Mouse (Mus musculus): ENCODE results near the gene Bhlhe40. TPM values are rescaled to one million over a fixed set of nuclear protein-coding genes. Genes with fewer than 3 reads are reported as not detected.

Bhlhe40 gene
- polyA plus RNA-seq, 1 experiment = 0.17 TPM

DNA sequence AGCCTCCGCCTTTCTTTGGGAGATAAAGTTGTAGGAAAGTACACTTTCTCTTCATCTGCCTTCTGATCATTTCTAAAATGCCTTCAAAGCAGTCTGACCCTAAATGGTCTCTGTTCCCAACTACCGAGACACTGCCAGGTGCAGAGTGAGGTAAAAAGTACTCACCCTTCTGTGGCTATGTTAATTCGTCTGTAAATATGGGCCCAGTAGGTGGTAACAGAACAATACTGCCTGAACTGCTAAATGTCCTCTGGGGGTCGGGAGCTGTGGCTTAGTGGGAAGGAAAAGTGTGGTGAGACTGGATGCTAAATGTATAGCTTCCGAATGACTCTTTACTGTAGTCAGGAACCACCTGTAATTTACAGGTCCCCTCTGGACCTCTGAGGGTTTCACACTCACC is 16.1 kb upstream of the Bhlhe40 start:
- no peak overlapping the region for H3K4me3 ChIP-seq (replicated peaks)
- H3K36me3 ChIP-seq (ENCODE audit: control insufficient read depth) = no peaks in the 10 kb centered on the region
- H3K27me3 ChIP-seq (ENCODE audit: control insufficient read depth) = no peaks in the 10 kb centered on the region
- H3K4me1 ChIP-seq (ENCODE audit: control insufficient read depth) = no peaks in the 10 kb centered on the region
- no peak for TF ChIP-seq TAL1 (IDR thresholded peaks at IDR 0.05; ENCODE audit: low read length)
- no peaks in the 10 kb centered on the region for H3K9me3 ChIP-seq (ENCODE audit: control insufficient read depth, low read length)

DNA sequence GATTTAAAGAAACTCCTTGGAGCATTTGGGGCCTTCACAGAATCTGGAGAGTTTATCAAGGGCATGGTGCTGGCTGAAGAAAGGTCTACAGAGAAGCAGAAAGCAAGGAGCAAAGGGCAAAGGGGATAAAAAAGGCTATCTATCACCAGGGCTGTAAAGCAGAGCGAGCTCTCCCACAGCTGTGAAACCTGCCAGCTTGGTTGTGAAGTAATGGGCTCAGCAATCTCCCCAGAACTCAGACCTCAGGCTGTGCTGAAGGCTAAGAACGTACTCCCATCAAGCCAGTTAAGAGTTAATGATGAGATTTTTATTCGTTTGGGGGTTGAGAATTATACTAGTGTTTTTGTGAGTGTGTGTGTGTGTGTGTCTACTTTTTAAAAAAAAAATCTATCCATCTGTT is 13.3 kb upstream of the Bhlhe40 start:
- Histone ChIP-seq H3K36me3 (ENCODE audit: control insufficient read depth) (no peaks in the 10 kb centered on the region), H3K4me1 (ENCODE audit: control insufficient read depth) (no peaks in the 10 kb centered on the region), H3K4me3 (replicated peaks) (no peak overlapping the region), H3K27me3 (ENCODE audit: control insufficient read depth) (no peaks in the 10 kb centered on the region), H3K9me3 (ENCODE audit: control insufficient read depth, low read length) (no peaks in the 10 kb centered on the region)
- TF ChIP-seq TAL1 (IDR thresholded peaks at IDR 0.05; ENCODE audit: low read length) = no peak
- TF ChIP-seq GATA1 (IDR thresholded peaks at IDR 0.05; ENCODE audit: low read length) = no peak

DNA sequence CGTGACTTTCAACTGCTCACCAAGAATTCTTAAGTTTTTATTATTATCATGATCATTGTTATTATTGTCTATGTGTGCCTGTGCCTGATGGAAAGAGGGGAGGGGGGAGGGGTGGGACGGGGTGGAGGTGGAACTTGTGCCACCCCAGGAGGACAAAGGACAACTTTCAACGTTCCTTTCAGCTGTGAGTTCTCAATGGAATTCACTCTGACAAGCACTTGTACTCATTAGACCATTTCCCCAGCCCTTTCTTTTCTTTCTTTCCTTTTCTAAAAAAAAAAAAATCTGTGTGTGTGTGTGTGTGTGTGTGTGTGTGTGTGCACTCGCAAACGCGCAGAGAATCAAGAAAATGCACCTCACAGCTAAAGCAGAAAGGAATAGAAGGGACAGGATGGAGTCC is 12.4 kb upstream of the Bhlhe40 start:
- Histone ChIP-seq H3K27me3 (ENCODE audit: control insufficient read depth) (no peaks in the 10 kb centered on the region), H3K9me3 (ENCODE audit: control insufficient read depth, low read length) (no peaks in the 10 kb centered on the region), H3K4me1 (ENCODE audit: control insufficient read depth) (no peaks in the 10 kb centered on the region), H3K36me3 (ENCODE audit: control insufficient read depth) (no peaks in the 10 kb centered on the region), H3K4me3 (replicated peaks) (no peak overlapping the region)
- TF ChIP-seq GATA1 (IDR thresholded peaks at IDR 0.05; ENCODE audit: low read length) = no peak
- TF ChIP-seq TAL1 (IDR thresholded peaks at IDR 0.05; ENCODE audit: low read length) = no peak

DNA sequence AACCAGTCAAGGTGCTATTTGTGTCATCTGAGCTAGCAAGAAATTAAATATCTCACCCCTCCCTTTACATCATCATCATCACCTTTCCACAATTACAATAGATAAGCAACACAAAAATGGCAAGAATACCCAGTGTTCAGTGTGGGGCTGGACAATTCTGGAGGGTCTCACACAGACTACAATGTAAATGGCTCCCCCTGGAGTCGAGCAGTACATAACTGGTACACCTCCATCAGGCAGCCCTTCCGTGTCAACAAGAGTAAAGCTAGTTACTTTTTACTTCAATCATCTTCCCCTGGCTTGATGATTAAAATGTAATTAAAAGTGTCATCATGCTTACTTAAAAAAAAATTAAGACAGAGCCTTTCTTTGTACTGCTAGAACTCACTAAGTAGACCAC is 4.6 kb upstream of the Bhlhe40 start:
- no peaks in the 10 kb centered on the region for H3K9me3 ChIP-seq (ENCODE audit: control insufficient read depth, low read length)
- peaks cover 2% of the 10 kb centered on the region; the same call in 1 of the 2 replicates for H3K4me1 ChIP-seq (ENCODE audit: control insufficient read depth)
- TF ChIP-seq TAL1 (IDR thresholded peaks at IDR 0.05; ENCODE audit: low read length) (no peak), GATA1 (IDR thresholded peaks at IDR 0.05; ENCODE audit: low read length) (no peak)
- H3K4me3 ChIP-seq (replicated peaks) = no peak overlapping the region
- no peaks in the 10 kb centered on the region for H3K36me3 ChIP-seq (ENCODE audit: control insufficient read depth)
- H3K27me3 ChIP-seq (ENCODE audit: control insufficient read depth) = peaks cover 39% of the 10 kb centered on the region

DNA sequence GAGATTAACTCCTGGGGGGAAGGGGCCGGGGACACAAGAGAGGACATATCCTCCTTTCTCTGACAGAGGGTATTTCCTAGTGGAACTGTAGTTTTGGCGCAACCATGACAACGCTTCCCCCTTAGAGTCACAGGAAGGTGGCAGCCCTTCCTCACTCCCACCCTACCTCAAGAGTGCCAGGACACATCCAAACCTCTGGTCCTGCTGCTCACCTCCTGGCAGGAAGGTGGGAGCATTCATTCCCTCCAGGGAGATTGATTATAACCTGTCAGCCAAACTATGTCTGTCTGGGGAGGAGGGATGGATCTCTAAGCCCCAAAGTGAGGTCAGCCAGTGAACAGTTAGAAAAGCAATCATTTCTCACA is 2.4 kb upstream of the Bhlhe40 start:
- Histone ChIP-seq H3K27me3 (ENCODE audit: control insufficient read depth) (peaks cover 47% of the 10 kb centered on the region), H3K9me3 (ENCODE audit: control insufficient read depth, low read length) (no peaks in the 10 kb centered on the region), H3K4me3 (replicated peaks) (no peak overlapping the region), H3K36me3 (ENCODE audit: control insufficient read depth) (no peaks in the 10 kb centered on the region), H3K4me1 (ENCODE audit: control insufficient read depth) (peaks cover 2% of the 10 kb centered on the region; the same call in 1 of the 2 replicates)
- no peak for TF ChIP-seq GATA1 (IDR thresholded peaks at IDR 0.05; ENCODE audit: low read length)
- no peak for TF ChIP-seq TAL1 (IDR thresholded peaks at IDR 0.05; ENCODE audit: low read length)

DNA sequence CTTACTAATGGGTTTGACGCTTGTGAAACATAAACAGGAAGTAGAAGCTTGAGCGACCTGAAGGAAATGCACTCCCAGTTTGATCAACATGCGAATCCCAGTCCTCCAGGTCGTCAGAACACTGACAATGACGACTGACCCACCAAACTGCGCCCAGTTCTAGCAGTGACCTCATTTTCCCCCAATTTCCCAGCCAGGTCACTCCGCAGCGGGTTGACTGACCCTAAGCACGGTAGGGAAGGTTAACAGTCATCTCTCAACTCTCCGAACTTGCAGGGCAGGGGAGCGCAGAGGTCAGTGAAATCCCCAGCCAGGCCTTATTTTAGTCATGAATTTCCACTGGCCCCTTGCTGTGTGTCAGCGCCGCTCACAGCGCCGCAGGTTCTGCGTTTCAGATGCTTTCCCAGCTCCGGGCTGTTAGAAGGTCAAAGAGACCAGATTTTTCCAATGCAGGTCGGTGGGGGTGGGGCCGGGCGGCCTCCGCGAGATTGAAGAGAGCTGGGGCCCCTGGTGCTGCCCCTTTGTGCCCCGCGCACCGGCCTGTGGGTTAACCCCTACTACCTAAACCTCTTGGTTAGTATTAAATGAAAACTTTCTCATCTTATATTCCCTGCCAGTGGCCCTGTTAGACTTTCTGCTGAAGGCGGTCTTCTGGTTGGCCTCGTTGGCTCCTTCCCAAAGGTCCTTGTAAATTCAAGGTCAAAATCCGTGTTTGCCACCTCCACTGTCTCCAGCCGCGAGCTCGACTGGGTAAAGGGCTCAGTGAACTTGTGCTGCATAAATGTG is 1.8 kb upstream of the Bhlhe40 start:
- Histone ChIP-seq H3K36me3 (ENCODE audit: control insufficient read depth) (no peaks in the 10 kb centered on the region), H3K4me1 (ENCODE audit: control insufficient read depth) (peaks cover 2% of the 10 kb centered on the region; the same call in 1 of the 2 replicates), H3K9me3 (ENCODE audit: control insufficient read depth, low read length) (no peaks in the 10 kb centered on the region), H3K4me3 (replicated peaks) (no peak overlapping the region), H3K27me3 (ENCODE audit: control insufficient read depth) (peaks cover 47% of the 10 kb centered on the region)
- no peak for TF ChIP-seq GATA1 (IDR thresholded peaks at IDR 0.05; ENCODE audit: low read length)
- no peak for TF ChIP-seq TAL1 (IDR thresholded peaks at IDR 0.05; ENCODE audit: low read length)

DNA sequence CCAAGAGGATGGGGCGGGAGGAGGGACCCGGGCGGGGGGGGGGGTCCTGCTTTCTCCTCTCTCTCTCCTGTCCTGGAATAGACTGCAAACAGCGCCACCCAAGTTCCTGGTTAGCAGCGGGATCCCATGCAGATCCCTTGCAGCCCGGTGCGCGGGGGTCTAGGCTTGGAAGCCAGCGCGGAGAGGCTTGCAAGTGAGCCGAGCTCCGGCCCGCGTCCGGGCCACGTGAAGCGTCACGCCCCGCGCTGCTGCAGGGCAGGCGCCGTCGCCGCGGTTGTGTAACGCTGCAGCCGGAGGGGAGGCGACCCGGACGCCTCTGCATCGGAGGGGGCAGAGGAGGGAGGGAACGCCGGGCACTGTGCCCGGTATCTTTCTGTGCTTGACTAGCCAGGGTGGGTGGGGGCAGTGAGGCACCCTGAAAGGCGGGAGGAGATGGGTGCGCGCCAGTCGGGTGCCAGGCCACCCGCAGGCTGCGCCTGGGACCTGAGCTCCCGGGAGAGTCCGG is 1.2 kb upstream of the Bhlhe40 start:
- H3K4me3 ChIP-seq (replicated peaks) = peak overlapping the region; percentile 39
- H3K36me3 ChIP-seq (ENCODE audit: control insufficient read depth) = no peaks in the 10 kb centered on the region
- peaks cover 2% of the 10 kb centered on the region; the same call in 1 of the 2 replicates for H3K4me1 ChIP-seq (ENCODE audit: control insufficient read depth)
- peaks cover 47% of the 10 kb centered on the region for H3K27me3 ChIP-seq (ENCODE audit: control insufficient read depth)
- H3K9me3 ChIP-seq (ENCODE audit: control insufficient read depth, low read length) = no peaks in the 10 kb centered on the region
- no peak for TF ChIP-seq GATA1 (IDR thresholded peaks at IDR 0.05; ENCODE audit: low read length)
- no peak for TF ChIP-seq TAL1 (IDR thresholded peaks at IDR 0.05; ENCODE audit: low read length)

DNA sequence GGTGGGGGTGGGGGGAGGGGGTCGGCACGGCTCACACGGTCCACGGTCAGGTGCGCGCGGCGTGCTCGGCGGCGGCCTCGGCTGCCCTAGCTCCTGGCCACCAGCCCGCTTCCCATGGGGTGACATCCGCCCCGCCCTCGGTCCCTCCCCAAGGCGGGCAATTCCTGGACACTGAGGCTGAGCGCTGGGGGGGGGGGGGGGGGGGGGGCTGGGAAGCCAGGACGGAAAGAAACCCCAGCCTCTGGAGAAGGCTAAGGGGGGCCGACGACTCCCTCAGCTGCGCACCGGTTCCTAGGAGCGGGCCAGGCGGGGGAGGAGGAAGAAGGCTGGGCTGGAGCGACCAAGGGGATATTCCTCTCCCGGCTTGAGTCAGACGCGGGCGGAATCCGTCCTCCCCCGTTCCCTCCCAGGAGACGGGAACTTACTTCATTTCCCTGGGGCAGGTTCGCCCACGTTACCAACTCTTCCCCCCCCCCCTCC is 663 bp upstream of the Bhlhe40 start:
- Histone ChIP-seq H3K27me3 (ENCODE audit: control insufficient read depth) (peaks cover 47% of the 10 kb centered on the region), H3K4me3 (replicated peaks) (peak overlapping the region; percentile 33), H3K9me3 (ENCODE audit: control insufficient read depth, low read length) (no peaks in the 10 kb centered on the region), H3K4me1 (ENCODE audit: control insufficient read depth) (peaks cover 2% of the 10 kb centered on the region; the same call in 1 of the 2 replicates), H3K36me3 (ENCODE audit: control insufficient read depth) (no peaks in the 10 kb centered on the region; the same call in 1 of the 2 replicates)
- no peak for TF ChIP-seq GATA1 (IDR thresholded peaks at IDR 0.05; ENCODE audit: low read length)
- TF ChIP-seq TAL1 (IDR thresholded peaks at IDR 0.05; ENCODE audit: low read length) = no peak

DNA sequence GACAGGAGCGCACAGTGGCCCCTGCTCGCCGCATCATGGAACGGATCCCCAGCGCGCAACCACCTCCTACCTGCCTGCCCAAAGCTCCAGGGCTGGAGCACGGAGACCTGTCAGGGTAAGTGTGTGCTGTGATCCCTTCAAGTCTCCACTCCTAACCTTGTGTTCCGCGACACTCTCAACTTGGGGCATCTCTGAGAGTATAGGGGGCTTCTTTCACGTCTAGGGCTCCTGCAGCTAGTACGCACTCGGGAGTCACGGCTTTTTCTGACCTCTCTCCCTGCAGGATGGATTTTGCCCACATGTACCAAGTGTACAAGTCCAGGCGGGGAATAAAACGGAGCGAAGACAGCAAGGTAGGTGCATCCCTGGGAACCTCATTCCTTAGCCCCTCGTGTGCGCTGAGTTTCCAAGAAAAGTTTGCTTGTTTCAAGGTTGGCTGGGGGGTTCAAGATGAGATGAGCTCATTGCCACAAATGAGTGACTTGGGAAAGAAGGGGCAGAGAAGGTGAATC is 505 bp downstream of the Bhlhe40 start:
- Histone ChIP-seq H3K4me3 (replicated peaks) (peak overlapping the region; percentile 60), H3K4me1 (ENCODE audit: control insufficient read depth) (peaks cover 2% of the 10 kb centered on the region; the same call in 1 of the 2 replicates), H3K36me3 (ENCODE audit: control insufficient read depth) (peaks cover 2% of the 10 kb centered on the region; the same call in 1 of the 2 replicates), H3K27me3 (ENCODE audit: control insufficient read depth) (peaks cover 47% of the 10 kb centered on the region), H3K9me3 (ENCODE audit: control insufficient read depth, low read length) (no peaks in the 10 kb centered on the region)
- TF ChIP-seq GATA1 (IDR thresholded peaks at IDR 0.05; ENCODE audit: low read length) = no peak
- no peak for TF ChIP-seq TAL1 (IDR thresholded peaks at IDR 0.05; ENCODE audit: low read length)

All from erythroblast, embryonic 14.5 days (primary cell).